Mouse (Mus musculus) left cerebral cortex, adult 11 months (tissue): ENCODE data around the gene Kcng4.

Source experiments
- DNase-seq: peaks from one replicate; pipeline ENCODE4 v3.0.0; 2022; ENCODE audit warnings: low spot score

The Kcng4 gene

GRCm38 (mm10) chr8:119635378-119635777, at the start of gene Kcng4:
Gene Kcng4, minus strand, starts transcription at chr8:119635680.
- DNase-seq, result no peak

- DNase-seq, result no peak
Observed at GRCm38 (mm10) chr8:119679184-119679583, 43.7 kb upstream of the Kcng4 start.

- no peak for DNase-seq
Observed at GRCm38 (mm10) chr8:119678138-119678843, 42.8 kb upstream of the Kcng4 start.

DNA sequence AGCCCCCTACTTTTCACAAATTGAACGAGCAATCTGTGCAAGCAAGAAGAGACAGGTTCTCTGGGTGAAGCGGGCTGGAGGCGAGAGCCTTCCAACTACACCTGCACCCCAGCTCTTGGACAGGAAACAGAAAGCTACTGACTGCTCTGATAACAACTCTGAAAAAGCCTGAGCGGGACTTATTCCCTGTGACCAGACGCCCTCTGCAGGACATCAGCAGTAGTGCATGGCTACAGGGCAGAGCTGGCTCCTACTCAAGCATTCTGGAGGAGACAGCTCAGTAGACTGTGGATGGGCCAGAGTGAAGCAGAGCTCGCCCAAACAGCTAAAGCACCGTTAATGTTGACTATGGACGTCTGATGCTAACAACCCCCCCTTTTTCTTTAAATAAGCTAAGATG, 40.9 kb upstream of the Kcng4 start:
- DNase-seq, result peak; percentile 83

DNA sequence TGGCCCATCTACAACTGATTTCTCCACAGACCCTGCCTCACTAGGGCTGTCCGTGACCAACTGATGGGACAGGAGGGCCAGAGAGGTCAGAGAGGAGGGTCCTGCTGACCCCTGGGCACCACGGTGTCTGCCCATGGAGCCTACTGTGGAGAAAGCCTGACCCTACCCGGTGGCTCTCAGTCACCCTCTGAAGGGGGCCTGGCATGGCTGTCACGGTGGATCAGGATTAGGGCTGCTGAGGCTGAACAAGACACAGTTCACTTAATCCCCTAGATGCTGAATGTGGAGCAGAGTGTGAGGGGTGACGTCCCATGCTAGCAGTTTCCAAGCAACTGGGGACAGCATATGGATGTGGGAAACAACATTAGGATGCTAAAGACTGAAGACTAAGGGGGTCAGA, 40.0 kb upstream of the Kcng4 start:
- DNase-seq, result no peak

- no peak for DNase-seq
Observed at GRCm38 (mm10) chr8:119673976-119674555, 38.6 kb upstream of the Kcng4 start.

DNA sequence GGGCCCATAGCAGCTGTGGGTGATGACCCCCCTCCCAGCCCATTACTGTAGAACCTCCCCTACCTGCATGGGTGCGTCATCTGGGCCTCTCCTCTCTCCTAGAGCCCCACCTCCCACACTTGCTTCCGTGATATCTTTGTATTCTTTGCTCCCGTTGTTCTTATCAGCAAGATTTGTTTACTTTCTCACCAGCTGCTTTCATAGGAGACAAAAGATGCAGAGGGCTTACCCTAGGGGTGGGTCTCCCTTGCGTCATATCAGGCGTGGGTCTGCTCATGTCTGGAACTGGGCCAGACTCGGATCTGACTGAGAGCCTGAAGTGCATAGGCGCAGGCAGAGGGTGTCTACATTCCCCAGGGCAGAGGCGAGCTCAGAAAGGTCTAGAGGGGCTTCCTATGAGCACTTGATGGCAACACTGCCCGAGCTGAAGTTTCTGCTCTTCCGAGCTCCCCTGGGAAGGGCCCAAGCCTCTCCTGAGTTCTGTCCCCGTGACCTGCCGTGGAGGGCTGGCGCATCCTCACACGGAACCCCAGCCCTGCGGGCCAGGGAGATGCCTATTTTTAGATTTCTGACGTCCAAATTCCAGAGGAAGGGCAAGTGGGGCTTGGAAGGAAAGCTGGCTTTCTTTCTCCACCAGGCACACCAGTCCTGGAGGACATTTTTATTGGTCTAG, 35.1 kb upstream of the Kcng4 start:
- DNase-seq, result no peak

DNA sequence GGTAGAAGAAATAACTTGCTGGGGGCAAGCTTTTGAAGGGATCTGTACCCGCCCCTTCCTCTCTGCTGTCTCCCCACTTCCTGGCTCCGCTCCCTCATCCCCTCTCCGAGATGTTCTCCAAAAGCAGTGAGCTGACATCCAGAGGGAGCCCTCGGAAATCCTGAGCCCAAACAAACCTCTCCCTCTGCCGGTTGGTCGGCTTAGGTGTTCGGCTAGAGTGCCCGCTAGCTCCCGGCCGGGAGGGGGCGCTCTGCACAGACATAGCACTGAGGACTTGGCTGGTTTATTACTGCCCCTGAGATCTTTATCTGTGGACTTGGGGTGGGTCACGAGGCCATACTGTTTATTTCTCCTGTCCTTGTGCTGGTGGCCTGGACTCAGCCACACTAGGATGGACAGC, 33.8 kb upstream of the Kcng4 start:
- no peak for DNase-seq

GRCm38 (mm10) chr8:119668447-119668846, 33.0 kb upstream of the Kcng4 start:
- DNase-seq, result no peak

DNA sequence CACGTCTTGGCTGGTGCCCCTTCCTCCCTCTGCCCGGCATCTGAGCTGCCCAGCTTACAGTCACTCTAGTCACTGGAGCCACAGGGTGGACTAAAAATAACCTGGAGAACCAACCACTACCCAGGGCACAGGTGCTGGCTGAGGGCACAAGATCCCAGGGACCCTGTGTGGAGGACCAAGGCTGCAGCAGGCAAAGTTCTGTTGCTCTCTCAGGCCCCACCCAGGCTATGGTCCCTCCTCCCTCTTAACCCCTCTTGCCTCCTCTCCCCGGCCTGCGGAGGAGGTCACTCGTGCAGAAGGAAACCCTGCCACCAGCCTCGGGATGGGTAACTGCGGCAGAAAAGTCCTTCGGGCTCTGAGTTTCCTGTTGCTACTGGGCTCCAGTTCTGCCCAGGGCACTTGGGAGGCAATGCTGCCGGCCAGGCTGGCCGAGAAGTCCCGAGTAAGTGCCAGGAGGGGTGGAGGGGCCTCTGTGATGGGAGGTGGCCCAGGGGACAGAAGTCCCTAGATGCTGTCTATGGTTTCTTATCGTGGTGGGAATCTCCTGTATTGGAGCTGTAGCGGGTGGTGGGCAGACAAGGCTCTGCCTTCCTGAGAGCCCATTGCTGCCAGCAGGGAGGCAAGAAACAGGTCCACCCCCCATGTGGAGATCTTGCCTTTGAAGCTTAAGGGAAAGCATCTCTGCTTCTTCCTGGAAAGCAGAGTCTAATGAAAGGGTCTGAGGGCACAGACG, 30.9 kb upstream of the Kcng4 start, which contains the start of gene Wfdc1:
TSS of gene Wfdc1 (plus strand) at position 147 of the 733 bp plus-strand sequence.
- no peak for DNase-seq

GRCm38 (mm10) chr8:119665270-119665669, 29.8 kb upstream of the Kcng4 start:
- no peak for DNase-seq

- DNase-seq, result no peak
Observed at GRCm38 (mm10) chr8:119663440-119663839, 28.0 kb upstream of the Kcng4 start.

DNA sequence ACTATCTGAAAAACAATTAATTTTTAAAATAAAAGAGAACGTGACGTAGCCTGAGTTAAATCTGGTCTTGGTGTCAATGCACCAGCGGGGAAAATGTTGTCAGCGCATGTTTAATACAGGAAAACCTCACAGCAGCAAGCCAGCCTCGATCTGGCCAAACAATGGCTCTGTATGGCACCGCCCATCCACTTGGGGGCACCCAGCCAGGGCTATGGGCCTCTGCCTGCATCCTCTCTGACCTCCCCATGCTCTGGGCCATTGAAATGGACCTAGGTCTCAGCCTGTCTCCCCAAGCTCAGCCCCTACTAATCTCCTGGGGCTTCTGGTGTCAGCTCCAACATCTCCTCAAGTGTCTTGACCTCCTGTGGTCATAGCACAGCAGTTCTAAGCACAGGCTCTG, 26.4 kb upstream of the Kcng4 start:
- no peak for DNase-seq

- no peak for DNase-seq
Observed at GRCm38 (mm10) chr8:119661081-119661480, 25.6 kb upstream of the Kcng4 start.

GRCm38 (mm10) chr8:119656709-119657464, 21.4 kb upstream of the Kcng4 start:
- no peak for DNase-seq

DNA sequence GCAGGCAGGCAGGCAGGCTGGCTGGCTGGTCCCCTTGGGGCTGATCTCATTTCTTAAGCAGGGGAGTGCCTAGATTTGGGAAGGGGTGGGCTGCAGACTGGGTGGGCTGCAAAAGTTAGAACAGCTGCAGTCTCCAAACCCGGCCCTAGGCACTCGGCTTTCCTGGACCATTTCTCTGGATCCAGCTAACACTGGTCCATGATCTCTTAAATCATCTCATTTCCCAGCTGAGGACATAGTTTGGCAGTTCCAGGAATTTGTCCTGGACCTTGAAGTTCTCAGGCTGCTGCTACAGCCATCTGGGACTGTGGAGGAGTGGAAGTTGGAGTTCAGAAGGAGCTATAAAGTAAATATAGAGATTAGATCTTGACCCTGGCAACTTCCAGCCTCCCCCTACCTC, 15.8 kb upstream of the Kcng4 start:
- no peak for DNase-seq

DNA sequence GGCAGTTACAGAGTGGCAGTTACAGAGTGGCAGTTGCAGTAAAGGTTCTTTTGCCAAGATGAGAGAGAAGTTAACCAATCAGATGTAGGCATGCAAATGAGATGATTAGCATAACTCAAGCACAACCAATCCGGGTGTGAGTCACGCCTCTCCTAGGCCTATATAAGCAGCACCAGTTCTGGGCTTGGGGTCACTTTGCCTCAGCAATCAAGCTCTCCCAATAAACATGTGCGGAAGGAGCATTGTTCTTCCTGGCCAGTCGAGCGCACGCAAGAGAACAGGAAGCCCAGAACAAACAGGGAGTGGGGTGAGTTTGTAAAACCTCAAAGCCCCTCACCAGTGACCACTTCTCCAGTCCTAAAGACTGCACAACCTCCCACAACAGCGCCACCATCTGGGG, 11.4 kb upstream of the Kcng4 start:
- no peak for DNase-seq

GRCm38 (mm10) chr8:119646197-119646596, 10.7 kb upstream of the Kcng4 start:
- no peak for DNase-seq

GRCm38 (mm10) chr8:119644981-119645597, 9.6 kb upstream of the Kcng4 start:
- DNase-seq, result no peak

- DNase-seq, result no peak
Observed at GRCm38 (mm10) chr8:119644429-119644960, 9.0 kb upstream of the Kcng4 start.

DNA sequence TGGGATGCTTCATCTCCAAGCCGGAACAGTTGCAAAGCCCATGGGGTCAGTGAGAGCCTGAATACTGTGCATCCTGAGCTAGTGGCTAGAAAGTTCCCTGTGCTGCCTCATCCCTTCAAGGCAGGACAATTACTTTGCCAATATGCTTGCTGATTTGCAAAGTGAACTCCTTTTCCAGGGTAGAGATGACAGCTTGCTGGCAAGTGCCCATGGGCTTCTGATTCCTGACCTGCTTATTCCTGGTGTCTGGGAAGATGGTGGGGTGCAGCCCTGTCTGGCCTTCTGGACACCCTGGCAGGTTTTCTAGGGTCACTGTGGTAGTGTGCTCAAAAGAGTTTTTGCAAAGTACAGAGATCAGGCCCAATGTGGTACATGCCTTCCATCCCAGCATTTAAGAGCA, 7.5 kb upstream of the Kcng4 start:
- no peak for DNase-seq
